Mouse (Mus musculus): ENCODE measurements at regions not wholly inside any gene's neighbourhood (a gene's known extent, or its start where the extent isn't known, plus 50 kb on each side); places are given as distances from the start of the nearest gene placed in this dataset.

- no peak for DNase-seq (ENCODE audit: low spot score)
Measured at GRCm38 (mm10) chr6:7455881-7456280, 98.8 kb upstream of the Tac1 start.

GRCm38 (mm10) chr6:7463896-7464295 is 90.8 kb upstream of the Tac1 start:
- H3K36me3 ChIP-seq (replicated peaks), result no peaks in the 10 kb centered on the region
- TF ChIP-seq POLR2AphosphoS5 (IDR thresholded peaks at IDR 0.05; ENCODE audit: insufficient replicate concordance, low read depth, low read length) (no peak), TAL1 (conservative IDR thresholded peaks at IDR 0.05; ENCODE audit: low read depth, low read length) (no peak), GATA1 (IDR thresholded peaks at IDR 0.05; ENCODE audit: borderline replicate concordance, low read length) (no peak), CTCF (IDR thresholded peaks at IDR 0.05; ENCODE audit: low read depth, low read length) (no peak), GATA2 (IDR thresholded peaks at IDR 0.05; ENCODE audit: borderline replicate concordance, low read depth, low read length) (no peak)
- H3K9me3 ChIP-seq (replicated peaks), result no peaks in the 10 kb centered on the region
- no peak overlapping the region for H3K4me3 ChIP-seq (ENCODE audit: low read depth, low read length)
- ATAC-seq (ENCODE audit: extremely low read depth, insufficient number of reproducible peaks, low FRiP score, poor library complexity, severe bottlenecking) (no peak), DNase-seq (ENCODE audit: low spot score) (no peak)
- no peaks in the 10 kb centered on the region for H3K4me1 ChIP-seq (ENCODE audit: insufficient read depth, low read depth, low read length)
- H3K27me3 ChIP-seq (ENCODE audit: insufficient read depth, low read length), result no peaks in the 10 kb centered on the region

More at GRCm38 (mm10) chr6:7455881-7456280, 98.8 kb upstream of the Tac1 start:
- Histone ChIP-seq H3K27me3 (ENCODE audit: insufficient read depth, low read length) (no peaks in the 10 kb centered on the region), H3K4me1 (ENCODE audit: insufficient read depth, low read depth, low read length) (no peaks in the 10 kb centered on the region), H3K4me3 (ENCODE audit: low read depth, low read length) (no peak overlapping the region), H3K9me3 (replicated peaks) (no peaks in the 10 kb centered on the region), H3K36me3 (replicated peaks) (no peaks in the 10 kb centered on the region)
- no peak for TF ChIP-seq POLR2AphosphoS5 (IDR thresholded peaks at IDR 0.05; ENCODE audit: insufficient replicate concordance, low read depth, low read length)
- no peak for TF ChIP-seq TAL1 (conservative IDR thresholded peaks at IDR 0.05; ENCODE audit: low read depth, low read length)
- TF ChIP-seq CTCF (IDR thresholded peaks at IDR 0.05; ENCODE audit: low read depth, low read length), result no peak
- TF ChIP-seq GATA2 (IDR thresholded peaks at IDR 0.05; ENCODE audit: borderline replicate concordance, low read depth, low read length), result no peak
- no peak for TF ChIP-seq GATA1 (IDR thresholded peaks at IDR 0.05; ENCODE audit: borderline replicate concordance, low read length)
- ATAC-seq (ENCODE audit: extremely low read depth, insufficient number of reproducible peaks, low FRiP score, poor library complexity, severe bottlenecking), result no peak

GRCm38 (mm10) chr6:7464346-7464745 is 90.3 kb upstream of the Tac1 start:
- Histone ChIP-seq H3K9me3 (replicated peaks) (no peaks in the 10 kb centered on the region), H3K36me3 (replicated peaks) (no peaks in the 10 kb centered on the region), H3K4me1 (ENCODE audit: insufficient read depth, low read depth, low read length) (no peaks in the 10 kb centered on the region), H3K4me3 (ENCODE audit: low read depth, low read length) (no peak overlapping the region), H3K27me3 (ENCODE audit: insufficient read depth, low read length) (no peaks in the 10 kb centered on the region)
- DNase-seq (ENCODE audit: low spot score), result no peak
- ATAC-seq (ENCODE audit: extremely low read depth, insufficient number of reproducible peaks, low FRiP score, poor library complexity, severe bottlenecking), result no peak
- TF ChIP-seq CTCF (IDR thresholded peaks at IDR 0.05; ENCODE audit: low read depth, low read length) (no peak), TAL1 (conservative IDR thresholded peaks at IDR 0.05; ENCODE audit: low read depth, low read length) (no peak), POLR2AphosphoS5 (IDR thresholded peaks at IDR 0.05; ENCODE audit: insufficient replicate concordance, low read depth, low read length) (no peak), GATA1 (IDR thresholded peaks at IDR 0.05; ENCODE audit: borderline replicate concordance, low read length) (no peak)

GRCm38 (mm10) chr6:7472366-7473026 is 82.2 kb upstream of the Tac1 start:
- no peak for TF ChIP-seq TAL1 (conservative IDR thresholded peaks at IDR 0.05; ENCODE audit: low read depth, low read length)
- TF ChIP-seq GATA1 (IDR thresholded peaks at IDR 0.05; ENCODE audit: borderline replicate concordance, low read length), result no peak
- TF ChIP-seq GATA2 (IDR thresholded peaks at IDR 0.05; ENCODE audit: borderline replicate concordance, low read depth, low read length), result no peak
- no peak for TF ChIP-seq CTCF (IDR thresholded peaks at IDR 0.05; ENCODE audit: low read depth, low read length)
- no peak for TF ChIP-seq POLR2AphosphoS5 (IDR thresholded peaks at IDR 0.05; ENCODE audit: insufficient replicate concordance, low read depth, low read length)
- H3K4me3 ChIP-seq (ENCODE audit: low read depth, low read length), result no peak overlapping the region
- no peaks in the 10 kb centered on the region for H3K4me1 ChIP-seq (ENCODE audit: insufficient read depth, low read depth, low read length)
- no peaks in the 10 kb centered on the region for H3K27me3 ChIP-seq (ENCODE audit: insufficient read depth, low read length)
- ATAC-seq (ENCODE audit: extremely low read depth, insufficient number of reproducible peaks, low FRiP score, poor library complexity, severe bottlenecking), result no peak
- H3K36me3 ChIP-seq (replicated peaks), result no peaks in the 10 kb centered on the region
- no peaks in the 10 kb centered on the region for H3K9me3 ChIP-seq (replicated peaks)
- no peak for DNase-seq (ENCODE audit: low spot score)

GRCm38 (mm10) chr6:7473730-7474129 is 80.9 kb upstream of the Tac1 start:
- DNase-seq (ENCODE audit: low spot score) (no peak), ATAC-seq (ENCODE audit: extremely low read depth, insufficient number of reproducible peaks, low FRiP score, poor library complexity, severe bottlenecking) (no peak)
- Histone ChIP-seq H3K4me3 (ENCODE audit: low read depth, low read length) (no peak overlapping the region), H3K9me3 (replicated peaks) (no peaks in the 10 kb centered on the region), H3K36me3 (replicated peaks) (no peaks in the 10 kb centered on the region), H3K4me1 (ENCODE audit: insufficient read depth, low read depth, low read length) (no peaks in the 10 kb centered on the region), H3K27me3 (ENCODE audit: insufficient read depth, low read length) (no peaks in the 10 kb centered on the region)
- TF ChIP-seq CTCF (IDR thresholded peaks at IDR 0.05; ENCODE audit: low read depth, low read length) (no peak), POLR2AphosphoS5 (IDR thresholded peaks at IDR 0.05; ENCODE audit: insufficient replicate concordance, low read depth, low read length) (no peak), TAL1 (conservative IDR thresholded peaks at IDR 0.05; ENCODE audit: low read depth, low read length) (no peak), GATA2 (IDR thresholded peaks at IDR 0.05; ENCODE audit: borderline replicate concordance, low read depth, low read length) (no peak), GATA1 (IDR thresholded peaks at IDR 0.05; ENCODE audit: borderline replicate concordance, low read length) (no peak)

- ATAC-seq (ENCODE audit: extremely low read depth, insufficient number of reproducible peaks, low FRiP score, poor library complexity, severe bottlenecking) (no peak), DNase-seq (ENCODE audit: low spot score) (no peak)
- Histone ChIP-seq H3K27me3 (ENCODE audit: insufficient read depth, low read length) (no peaks in the 10 kb centered on the region), H3K4me3 (ENCODE audit: low read depth, low read length) (no peak overlapping the region), H3K36me3 (replicated peaks) (no peaks in the 10 kb centered on the region), H3K4me1 (ENCODE audit: insufficient read depth, low read depth, low read length) (no peaks in the 10 kb centered on the region), H3K9me3 (replicated peaks) (no peaks in the 10 kb centered on the region)
- TF ChIP-seq TAL1 (conservative IDR thresholded peaks at IDR 0.05; ENCODE audit: low read depth, low read length) (no peak), GATA2 (IDR thresholded peaks at IDR 0.05; ENCODE audit: borderline replicate concordance, low read depth, low read length) (no peak), GATA1 (IDR thresholded peaks at IDR 0.05; ENCODE audit: borderline replicate concordance, low read length) (no peak), POLR2AphosphoS5 (IDR thresholded peaks at IDR 0.05; ENCODE audit: insufficient replicate concordance, low read depth, low read length) (no peak), CTCF (IDR thresholded peaks at IDR 0.05; ENCODE audit: low read depth, low read length) (no peak)
Measured at GRCm38 (mm10) chr6:7476907-7477306, 77.8 kb upstream of the Tac1 start.
